Mouse (Mus musculus) macrophage (primary cell): ENCODE measurements around the gene Scmh1. TPM values are rescaled to one million over a fixed set of nuclear protein-coding genes. Genes with fewer than 3 reads are reported as not detected.
A peak's percentile ranks its signal among the peaks of the same experiment; 100 is the strongest.

Experiments used
- H3K27ac ChIP-seq: fragments of 350-480 bp; formaldehyde crosslinking; 2 replicates; pipeline ENCODE4 v1.9.0; 2021
- H3K36me3 ChIP-seq: fragments of 350-480 bp; formaldehyde crosslinking; 2 replicates; pipeline ENCODE4 v1.9.0; 2021; ENCODE audit errors: inconsistent target
- H3K4me3 ChIP-seq: fragments of 350-480 bp; formaldehyde crosslinking; 2 replicates; pipeline ENCODE4 v1.9.0; 2021; ENCODE audit errors: inconsistent target
- H3K79me2 ChIP-seq: fragments of 350-480 bp; formaldehyde crosslinking; 2 replicates; pipeline ENCODE4 v1.9.0; 2021; ENCODE audit errors: inconsistent target
- WGBS: methylation state at CpG from one replicate; pipeline ENCODE4 v1.1.7; 2026; ENCODE audit warnings: inconsistent platforms; ENCODE audit not compliant: missing documents; 5-methylcytosine and 5-hydroxymethylcytosine counted together
- polyA plus RNA-seq: library from polyadenylated mRNA; stranded (reverse); fragments of 250-400 nt; gene quantifications from 3 replicates; pipeline ENCODE4 v1.2.4, GENCODE M21; 2018; ENCODE audit warnings: inconsistent platforms

The Scmh1 gene
- polyA plus RNA-seq, 1 experiment from 2014 or later: 28.1 TPM

DNA sequence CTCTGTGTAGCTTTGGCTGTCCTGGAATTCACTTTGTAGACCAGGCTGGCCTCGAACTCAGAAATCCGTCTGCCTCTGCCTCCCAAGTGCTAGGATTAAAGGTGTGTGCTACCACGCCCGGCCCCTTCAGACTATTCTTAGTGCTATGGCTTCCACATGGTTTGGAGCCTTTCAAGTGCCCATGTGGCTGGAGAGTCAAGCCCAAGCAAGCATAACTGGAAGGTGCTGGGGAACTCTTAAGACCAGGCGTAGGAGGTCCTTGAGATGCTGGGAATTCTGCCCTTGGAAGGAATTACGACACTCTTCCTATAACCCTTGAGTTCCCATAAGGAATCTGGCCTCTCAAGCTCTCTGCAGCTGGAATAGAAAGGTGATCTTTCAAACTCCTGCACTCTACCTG lies 151.5 kb downstream of the Scmh1 start:
- H3K4me3 ChIP-seq: no peak overlapping the region
- no peak overlapping the region for H3K27ac ChIP-seq
- H3K79me2 ChIP-seq: no peaks in the 10 kb centered on the region
- no peaks in the 10 kb centered on the region for H3K36me3 ChIP-seq
- 98% methylated on average over 6 of the region's 6 CpGs for WGBS

DNA sequence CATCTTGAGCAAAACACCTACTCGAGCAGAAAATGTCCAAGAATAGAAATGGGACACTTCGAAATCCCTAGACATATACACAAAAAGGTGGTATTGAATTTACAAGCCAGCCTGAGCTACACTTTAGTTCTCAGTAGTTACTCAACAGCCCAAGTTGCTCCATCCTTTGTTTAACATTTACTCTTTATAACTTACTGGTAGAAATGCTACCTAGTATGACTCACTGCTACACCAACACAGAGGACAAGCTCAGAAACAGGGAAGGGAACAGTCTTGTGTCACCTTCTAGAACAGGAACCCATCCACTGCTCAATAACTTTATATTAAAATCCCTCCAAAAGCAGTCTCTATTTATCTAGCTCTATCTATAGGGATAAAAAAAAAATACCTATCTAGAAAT lies 160.6 kb downstream of the Scmh1 start:
- 84% methylated on average over 2 of the region's 2 CpGs for WGBS
- Histone ChIP-seq H3K4me3 (no peak overlapping the region), H3K27ac (no peak overlapping the region), H3K36me3 (no peaks in the 10 kb centered on the region), H3K79me2 (peaks cover 7% of the 10 kb centered on the region)

DNA sequence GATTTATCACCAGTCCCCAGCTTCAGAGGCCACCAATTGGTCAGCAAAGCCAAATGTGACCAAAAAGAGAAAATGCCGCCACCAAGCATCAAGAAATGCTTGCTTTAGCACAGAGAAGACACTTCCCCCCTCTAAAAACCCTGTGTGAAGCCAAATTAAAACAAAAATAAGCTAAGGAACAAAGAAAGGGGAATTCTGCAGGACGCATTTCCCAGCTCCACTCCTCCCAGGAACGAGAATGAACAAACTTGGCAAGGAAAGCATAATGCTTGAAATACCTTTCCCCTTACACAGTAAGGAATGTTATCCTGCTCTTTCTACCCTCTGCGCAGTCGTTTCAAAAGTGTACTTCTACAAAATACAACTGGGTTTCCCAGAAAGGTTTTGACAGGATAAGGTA lies 162.9 kb downstream of the Scmh1 start:
- Histone ChIP-seq H3K27ac (no peak overlapping the region), H3K4me3 (no peak overlapping the region), H3K36me3 (no peaks in the 10 kb centered on the region), H3K79me2 (peaks cover 7% of the 10 kb centered on the region)
- WGBS: 77% methylated on average over 5 of the region's 5 CpGs

DNA sequence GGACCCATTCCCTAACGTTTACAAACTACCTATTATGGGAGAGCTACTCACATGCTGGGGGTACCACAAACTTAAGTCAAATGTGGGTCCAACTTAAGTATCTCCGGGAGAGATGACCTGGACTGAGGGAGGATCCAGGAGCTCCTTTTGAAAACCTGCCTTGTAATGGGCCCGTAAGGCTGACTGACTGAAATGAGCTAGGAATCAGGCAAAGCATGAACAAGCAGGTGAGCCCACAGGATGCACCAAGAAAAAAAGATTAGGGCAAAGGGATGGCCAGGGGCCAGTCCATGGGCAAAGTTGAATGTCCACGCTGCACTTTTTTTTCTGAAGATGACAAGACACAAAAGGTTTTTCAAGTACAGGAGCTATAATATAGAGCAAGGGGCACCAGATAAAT lies 163.9 kb downstream of the Scmh1 start:
- WGBS: 24% methylated on average over 4 of the region's 4 CpGs
- Histone ChIP-seq H3K27ac (no peak overlapping the region), H3K36me3 (no peaks in the 10 kb centered on the region), H3K79me2 (peaks cover 7% of the 10 kb centered on the region), H3K4me3 (peak overlapping the region; percentile 43)

DNA sequence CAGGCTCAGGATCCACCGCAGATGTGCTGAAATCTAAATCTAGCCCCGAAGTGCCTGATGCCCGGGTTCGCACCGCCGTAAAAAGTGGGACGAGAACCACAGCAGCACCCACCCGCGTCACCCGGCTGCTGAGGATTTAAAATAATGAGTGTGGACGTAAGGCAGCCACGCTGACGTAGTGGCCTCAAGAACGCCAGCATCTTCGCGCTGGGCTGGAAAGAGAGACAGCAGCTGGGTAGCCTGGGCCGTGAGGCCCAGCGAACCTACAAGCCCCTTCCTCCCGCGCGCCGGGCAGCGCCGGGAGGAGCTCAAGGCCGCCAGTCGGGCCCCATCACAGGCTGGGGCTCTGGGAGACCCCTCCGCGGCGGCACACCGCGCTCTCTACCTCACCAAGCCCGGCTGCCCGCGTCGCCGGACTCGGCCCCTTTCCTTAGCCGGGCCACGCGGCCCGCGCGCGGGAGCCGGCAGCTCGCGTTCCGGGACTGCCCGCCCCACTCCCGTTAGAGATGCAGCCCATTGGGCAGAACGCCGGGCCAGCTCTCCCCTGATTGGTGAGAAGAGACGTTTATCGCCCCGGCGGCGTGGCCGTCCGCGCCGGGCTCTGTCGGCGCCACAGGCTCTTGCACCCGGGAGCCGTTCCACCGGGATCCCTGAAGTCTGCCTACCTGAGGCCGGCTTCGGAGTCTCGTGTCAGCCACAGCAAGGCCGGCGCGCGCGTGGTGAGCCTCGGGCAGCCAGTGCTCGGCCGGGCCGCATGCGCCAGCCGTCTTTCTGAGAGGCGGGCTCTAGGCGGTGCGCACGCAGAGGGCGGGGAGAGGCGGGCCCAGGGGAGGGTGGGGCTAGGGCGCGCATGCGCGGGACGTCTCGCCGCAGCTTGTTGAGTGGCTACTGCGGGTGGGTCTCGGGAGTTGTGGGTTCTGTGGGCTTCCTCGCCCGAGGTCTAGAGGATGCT lies 164.7 kb downstream of the Scmh1 start, which contains the start of gene Ctps:
TSS of gene Ctps (minus strand) at position 791 of the 952 bp plus-strand sequence.
- H3K79me2 ChIP-seq: peaks cover 7% of the 10 kb centered on the region
- 0 out of 2 replicates have a peak within 1 kb of the TSS, but pooled peaks have one; percentile 17 for H3K27ac ChIP-seq
- no peaks in the 10 kb centered on the region for H3K36me3 ChIP-seq
- H3K4me3 ChIP-seq: peak within 1 kb of the TSS; percentile 55
- WGBS: 1% methylated on average over 96 of the region's 97 CpGs

DNA sequence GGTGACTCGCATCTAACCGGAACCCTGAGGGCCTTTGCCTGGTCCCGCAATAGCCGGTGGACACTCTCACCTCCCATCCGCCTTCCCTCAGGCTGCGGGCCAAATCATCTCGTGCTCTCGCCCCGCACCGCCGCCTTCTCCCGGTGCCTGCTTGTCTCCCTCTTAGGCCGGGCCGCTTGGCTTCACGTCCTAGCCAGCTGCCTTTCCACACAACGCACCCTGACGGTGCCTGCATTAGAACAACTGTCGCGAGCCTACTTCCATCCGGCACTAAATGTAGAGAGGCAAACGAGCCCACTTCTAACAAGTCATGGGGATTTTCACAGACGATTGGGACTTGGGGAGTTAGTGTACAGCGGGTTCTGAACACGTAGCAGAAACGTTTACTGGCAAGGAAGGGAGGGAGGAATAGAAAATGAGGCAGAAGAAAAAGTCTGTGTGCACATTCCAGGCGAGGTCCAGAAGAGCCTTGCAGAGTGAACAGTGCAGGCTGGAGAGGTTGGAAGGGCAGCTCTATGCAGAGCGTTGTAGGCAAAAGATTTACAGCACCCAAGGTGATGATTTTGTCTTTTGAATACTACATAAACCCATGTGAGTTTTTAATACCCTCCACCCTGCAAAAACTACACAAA lies 165.5 kb downstream of the Scmh1 start:
- H3K4me3 ChIP-seq: peak overlapping the region; percentile 55
- WGBS: 2% methylated on average over 27 of the region's 27 CpGs
- H3K79me2 ChIP-seq: peaks cover 7% of the 10 kb centered on the region
- 0 out of 2 replicates have a peak overlapping the region, but pooled peaks have one; percentile 17 for H3K27ac ChIP-seq
- no peaks in the 10 kb centered on the region for H3K36me3 ChIP-seq

DNA sequence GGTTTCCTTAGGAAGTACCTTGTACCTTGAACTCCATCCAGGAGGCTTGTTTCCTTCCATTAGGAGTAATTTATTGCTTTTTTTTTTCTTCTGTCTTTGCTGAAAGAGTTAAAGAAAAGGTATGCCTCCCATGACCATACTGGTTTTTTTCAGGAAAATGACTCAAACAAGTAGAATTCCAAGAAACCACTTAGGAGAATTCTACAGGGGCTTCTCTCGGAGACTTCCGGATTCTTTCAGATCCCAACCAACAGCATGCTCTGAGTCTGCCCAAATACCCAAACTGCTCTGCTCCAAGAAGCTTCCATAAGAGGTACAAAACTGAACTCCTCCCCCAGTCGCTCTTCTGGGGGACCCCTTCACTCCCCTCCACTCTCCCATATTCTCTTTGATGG lies 166.0 kb downstream of the Scmh1 start:
- Histone ChIP-seq H3K79me2 (peaks cover 7% of the 10 kb centered on the region), H3K27ac (no peak overlapping the region), H3K4me3 (no peak overlapping the region), H3K36me3 (no peaks in the 10 kb centered on the region)
- 90% methylated on average over 3 of the region's 3 CpGs for WGBS

DNA sequence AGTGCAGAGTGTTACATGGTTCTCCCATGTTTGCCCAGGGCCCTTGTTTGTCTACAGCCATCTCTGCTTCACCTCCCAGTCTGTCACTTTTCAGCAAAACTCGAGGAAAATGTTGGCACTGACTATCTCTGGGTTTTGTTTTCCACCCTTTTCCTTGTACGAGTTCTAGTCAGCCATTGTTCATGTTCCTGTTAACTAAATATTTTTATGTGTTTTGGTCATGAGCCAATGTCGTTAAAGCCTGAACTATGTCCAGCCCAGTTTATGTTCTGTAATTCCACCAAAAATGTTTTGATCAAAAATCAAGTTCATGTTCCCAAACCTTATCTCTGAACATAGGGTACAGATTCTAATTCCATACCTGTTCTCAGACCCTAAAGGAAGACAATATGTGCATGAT lies 166.6 kb downstream of the Scmh1 start:
- Histone ChIP-seq H3K36me3 (no peaks in the 10 kb centered on the region), H3K79me2 (peaks cover 7% of the 10 kb centered on the region), H3K27ac (no peak overlapping the region), H3K4me3 (no peak overlapping the region)
- 94% methylated on average over 3 of the region's 3 CpGs for WGBS

Other genes with a start within 250 kb of the Scmh1 start
- gene Edn2, start 244.1 kb upstream of the Scmh1 start, polyA plus RNA-seq: not detected in 3 replicates
- not detected in 3 replicates for gene Foxo6, start 117.9 kb upstream of the Scmh1 start, polyA plus RNA-seq
- gene Slfnl1, start 127.0 kb downstream of the Scmh1 start, polyA plus RNA-seq: not detected in 3 replicates
- 1.9 to 22.2 TPM (median 2.9 TPM) in 3 replicates for gene Ctps, start 165.0 kb downstream of the Scmh1 start, polyA plus RNA-seq
- gene Gm8439, start 183.5 kb downstream of the Scmh1 start, polyA plus RNA-seq: not detected in 3 replicates